Mouse (Mus musculus): Measurements from ENCODE around the gene Slc4a11.
"Not testable (repeated sequence)": the region's sequence is repeated elsewhere in the genome, so short reads cannot be mapped to it uniquely, and the experiment has no call there.

The Slc4a11 gene

GRCm38 (mm10) chr2:130679899-130680298 is 17.4 kb downstream of the Slc4a11 start:
- in situ Hi-C loops (cut with MboI, MseI): no loop called here

GRCm38 (mm10) chr2:130679154-130679553 is 18.2 kb downstream of the Slc4a11 start:
- in situ Hi-C loops (cut with MboI, MseI): no loop called here

GRCm38 (mm10) chr2:130677211-130677610 is 20.1 kb downstream of the Slc4a11 start:
- in situ Hi-C loops (cut with MboI, MseI): no loop called here

GRCm38 (mm10) chr2:130667559-130667958 is 29.8 kb downstream of the Slc4a11 start, which contains the start of gene Itpa:
Gene Itpa, plus strand, starts transcription at chr2:130667610.
- in situ Hi-C loops (cut with MboI, MseI): no loop called here

- in situ Hi-C loops (cut with MboI, MseI): no loop called here
These were observed 33.1 kb downstream of the Slc4a11 start, which contains the start of gene Ddrgk1 for GRCm38 (mm10) chr2:130664102-130664701. Gene Ddrgk1, minus strand, starts transcription at chr2:130664659.

GRCm38 (mm10) chr2:130663342-130663741 is 34.0 kb downstream of the Slc4a11 start:
- in situ Hi-C loops (cut with MboI, MseI): no loop called here

- in situ Hi-C loops (cut with MboI, MseI): no loop called here
These were observed 38.8 kb downstream of the Slc4a11 start for GRCm38 (mm10) chr2:130658530-130658929.

GRCm38 (mm10) chr2:130657541-130657940 is 39.8 kb downstream of the Slc4a11 start:
- in situ Hi-C loops (cut with MboI, MseI): no loop called here

- in situ Hi-C loops (cut with MboI, MseI): no loop called here
These were observed 40.8 kb downstream of the Slc4a11 start for GRCm38 (mm10) chr2:130656536-130656935.

GRCm38 (mm10) chr2:130655660-130656339 is 41.5 kb downstream of the Slc4a11 start:
- in situ Hi-C loops (cut with MboI, MseI): no loop called here

- in situ Hi-C loops (cut with MboI, MseI): no loop called here
These were observed 43.6 kb downstream of the Slc4a11 start for GRCm38 (mm10) chr2:130653760-130654159.

- in situ Hi-C loops (cut with MboI, MseI): no loop called here
These were observed 44.0 kb downstream of the Slc4a11 start for GRCm38 (mm10) chr2:130653303-130653702.

- in situ Hi-C loops (cut with MboI, MseI): not testable (repeated sequence)
These were observed 48.3 kb downstream of the Slc4a11 start for GRCm38 (mm10) chr2:130649028-130649427.

- in situ Hi-C loops (cut with MboI, MseI): no loop called here
These were observed 52.1 kb downstream of the Slc4a11 start for GRCm38 (mm10) chr2:130645198-130645597.

GRCm38 (mm10) chr2:130642684-130643369 is 54.5 kb downstream of the Slc4a11 start, which contains the start of gene Lzts3:
Gene Lzts3, minus strand, starts transcription at chr2:130642803.
- in situ Hi-C loops (cut with MboI, MseI): no loop called here

- in situ Hi-C loops (cut with MboI, MseI): no loop called here
These were observed 55.1 kb downstream of the Slc4a11 start for GRCm38 (mm10) chr2:130642197-130642660.

GRCm38 (mm10) chr2:130641351-130642025 is 55.8 kb downstream of the Slc4a11 start:
- in situ Hi-C loops (cut with MboI, MseI): no loop called here

- in situ Hi-C loops (cut with MboI, MseI): no loop called here
These were observed 58.0 kb downstream of the Slc4a11 start for GRCm38 (mm10) chr2:130639276-130639675.

GRCm38 (mm10) chr2:130638101-130638611 is 59.2 kb downstream of the Slc4a11 start:
- in situ Hi-C loops (cut with MboI, MseI): no loop called here

- in situ Hi-C loops (cut with MboI, MseI): no loop called here
These were observed 61.5 kb downstream of the Slc4a11 start for GRCm38 (mm10) chr2:130635847-130636246.

GRCm38 (mm10) chr2:130634739-130635411 is 62.4 kb downstream of the Slc4a11 start:
- in situ Hi-C loops (cut with MboI, MseI): no loop called here
